Mouse (Mus musculus): Measurements from ENCODE around the gene Tas2r124. TPM values are rescaled to one million over a fixed set of nuclear protein-coding genes. Genes with fewer than 3 reads are reported as not detected.

The Tas2r124 gene
- polyA plus RNA-seq (2015; fragmentation: Nextera tagmentation; extraction: Ambion mirVana), result not detected in 2 replicates

GRCm38 (mm10) chr6:132754430-132754829, at the start of gene Tas2r124:
Tas2r124 (plus strand) TSS chr6:132754730.
- ATAC-seq (replicated peaks; ENCODE audit: low FRiP score), result no peak
- no peak within 1 kb of the TSS for H3K4me3 ChIP-seq (replicated peaks)
- H3K9me3 ChIP-seq (replicated peaks), result no peaks in the 10 kb centered on the region
- H3K4me1 ChIP-seq, result no peaks in the 10 kb centered on the region
- no peak within 1 kb of the TSS for H3K27ac ChIP-seq
- 83% methylated on average over 1 of the region's 1 CpGs for whole genome bisulfite sequencing
- H3K9ac ChIP-seq, result no peak within 1 kb of the TSS
- H3K27me3 ChIP-seq, result no peaks in the 10 kb centered on the region
- no peaks in the 10 kb centered on the region for H3K36me3 ChIP-seq
- no peak within 1 kb of the TSS for H3K4me2 ChIP-seq

GRCm38 (mm10) chr6:132711828-132712227, 42.7 kb upstream of the Tas2r124 start, which contains the start of gene Tas2r122:
Tas2r122 (minus strand) TSS chr6:132711928.
- no peak within 1 kb of the TSS for H3K9ac ChIP-seq
- ATAC-seq (replicated peaks; ENCODE audit: low FRiP score), result no peak
- H3K36me3 ChIP-seq, result no peaks in the 10 kb centered on the region
- no peaks in the 10 kb centered on the region for H3K4me1 ChIP-seq
- WGBS, result 88% methylated on average over 3 of the region's 3 CpGs
- H3K27ac ChIP-seq, result no peak within 1 kb of the TSS
- H3K4me2 ChIP-seq, result no peak within 1 kb of the TSS
- no peak within 1 kb of the TSS for H3K4me3 ChIP-seq (replicated peaks)
- no peaks in the 10 kb centered on the region for H3K27me3 ChIP-seq
- 0 out of 2 replicates have a peak, but pooled peaks cover 2% of the 10 kb centered on the region for H3K9me3 ChIP-seq (replicated peaks)

DNA sequence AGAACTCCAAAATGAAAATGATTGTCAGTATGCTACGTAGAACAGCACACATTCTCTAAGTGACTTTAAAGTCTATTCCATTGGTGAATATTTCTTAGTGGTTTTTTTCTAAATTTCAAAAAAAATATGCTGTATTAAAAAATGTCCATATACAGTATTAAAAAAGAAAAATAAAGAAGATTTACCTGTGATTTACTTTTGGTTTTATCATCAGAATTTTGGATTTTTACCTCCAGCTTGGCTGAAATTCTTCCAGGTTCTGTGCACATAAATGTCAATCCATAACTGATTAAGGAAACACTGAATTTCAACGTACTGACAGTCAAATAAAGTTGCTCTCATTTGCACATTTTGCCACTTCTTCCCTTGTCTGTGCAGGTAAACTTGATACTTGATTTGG, 16.6 kb upstream of the Tas2r124 start, which contains the start of gene Tas2r115:
Gene Tas2r115, minus strand, starts transcription at position 101 of the 400 bp plus-strand sequence.
- no peak within 1 kb of the TSS for H3K4me2 ChIP-seq
- 72% methylated on average over 2 of the region's 2 CpGs for WGBS
- ATAC-seq (replicated peaks; ENCODE audit: low FRiP score), result no peak

DNA sequence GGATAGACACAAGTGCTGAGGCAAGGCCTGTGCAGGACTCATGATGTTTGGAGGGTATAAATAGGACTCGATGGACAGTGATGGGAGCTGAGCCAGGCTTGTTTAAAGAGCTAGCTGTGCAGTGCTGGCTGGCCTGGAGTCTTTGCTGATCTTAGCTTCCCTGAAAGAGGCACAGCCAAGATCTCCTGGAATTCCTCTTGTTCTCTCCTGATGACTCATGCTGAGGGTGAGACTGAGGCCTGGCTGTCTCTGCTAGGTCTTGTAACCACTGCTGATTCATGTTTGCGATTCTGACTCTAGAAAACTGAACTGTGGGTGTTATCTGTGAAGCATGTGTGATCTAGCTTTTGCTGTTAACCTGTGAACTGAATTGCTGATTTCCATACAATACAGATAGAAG, 4.3 kb upstream of the Tas2r124 start:
- H3K36me3 ChIP-seq, result no peaks in the 10 kb centered on the region
- no peak overlapping the region for H3K27ac ChIP-seq
- H3K4me1 ChIP-seq, result no peaks in the 10 kb centered on the region
- 85% methylated on average over 2 of the region's 2 CpGs for WGBS
- no peaks in the 10 kb centered on the region for H3K9me3 ChIP-seq (replicated peaks)
- no peak overlapping the region for H3K9ac ChIP-seq
- no peak overlapping the region for H3K4me2 ChIP-seq
- no peak for ATAC-seq (replicated peaks; ENCODE audit: low FRiP score)
- H3K4me3 ChIP-seq (replicated peaks), result no peak overlapping the region
- H3K27me3 ChIP-seq, result no peaks in the 10 kb centered on the region

More for the DNA sequence above, 16.6 kb upstream of the Tas2r124 start, which contains the start of gene Tas2r115:
- Histone ChIP-seq H3K27me3 (no peaks in the 10 kb centered on the region), H3K27ac (no peak within 1 kb of the TSS), H3K4me1 (no peaks in the 10 kb centered on the region), H3K9me3 (replicated peaks) (no peaks in the 10 kb centered on the region), H3K4me3 (replicated peaks) (no peak within 1 kb of the TSS), H3K9ac (no peak within 1 kb of the TSS), H3K36me3 (no peaks in the 10 kb centered on the region)

DNA sequence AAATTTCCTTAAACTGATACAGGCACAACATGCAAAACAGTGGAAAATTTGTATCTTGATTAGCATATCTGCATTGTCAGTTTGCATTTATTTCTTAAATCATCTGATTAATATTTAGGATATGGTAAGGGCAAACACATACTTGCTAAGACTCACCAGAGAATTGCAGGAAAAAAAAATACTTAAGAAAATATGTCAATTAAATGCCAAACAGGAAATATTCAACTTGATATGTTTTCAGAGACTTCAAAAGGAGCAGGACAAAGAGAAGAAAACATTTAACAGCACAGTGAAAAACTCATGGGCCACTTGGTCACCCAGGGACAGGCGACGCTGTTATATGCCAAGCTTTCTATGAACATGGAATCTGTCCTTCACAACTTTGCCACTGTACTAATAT, 7.3 kb downstream of the Tas2r124 start, which contains the start of gene Tas2r102:
Gene Tas2r102, plus strand, starts transcription at position 301 of the 400 bp plus-strand sequence.
- Histone ChIP-seq H3K9me3 (replicated peaks) (no peaks in the 10 kb centered on the region), H3K4me3 (replicated peaks) (no peak within 1 kb of the TSS), H3K4me2 (no peak within 1 kb of the TSS), H3K27me3 (no peaks in the 10 kb centered on the region), H3K27ac (no peak within 1 kb of the TSS), H3K4me1 (no peaks in the 10 kb centered on the region), H3K36me3 (no peaks in the 10 kb centered on the region), H3K9ac (no peak within 1 kb of the TSS)
- WGBS, result 90% methylated on average over 2 of the region's 2 CpGs
- ATAC-seq (replicated peaks; ENCODE audit: low FRiP score), result no peak

GRCm38 (mm10) chr6:132778062-132778461, 23.5 kb downstream of the Tas2r124 start, which contains the start of gene Tas2r136:
Tas2r136 (minus strand) TSS chr6:132778162.
- Histone ChIP-seq H3K36me3 (no peaks in the 10 kb centered on the region), H3K27me3 (no peaks in the 10 kb centered on the region), H3K9ac (no peak within 1 kb of the TSS), H3K27ac (no peak within 1 kb of the TSS), H3K9me3 (replicated peaks) (no peaks in the 10 kb centered on the region), H3K4me2 (no peak within 1 kb of the TSS), H3K4me1 (no peaks in the 10 kb centered on the region), H3K4me3 (replicated peaks) (no peak within 1 kb of the TSS)
- no peak for ATAC-seq (replicated peaks; ENCODE audit: low FRiP score)

GRCm38 (mm10) chr6:132795393-132795792, 40.9 kb downstream of the Tas2r124 start:
- 0% methylated on average over 1 of the region's 1 CpGs for WGBS
- H3K36me3 ChIP-seq, result no peaks in the 10 kb centered on the region
- H3K9me3 ChIP-seq (replicated peaks), result peaks cover 19% of the 10 kb centered on the region
- ATAC-seq (replicated peaks; ENCODE audit: low FRiP score), result peak; percentile 98
- no peaks in the 10 kb centered on the region for H3K27me3 ChIP-seq
- H3K4me2 ChIP-seq, result no peak overlapping the region
- no peak overlapping the region for H3K4me3 ChIP-seq (replicated peaks)
- H3K27ac ChIP-seq, result 0 out of 2 replicates have a peak overlapping the region, but pooled peaks have one; percentile 54
- H3K4me1 ChIP-seq, result 0 out of 2 replicates have a peak, but pooled peaks cover 3% of the 10 kb centered on the region
- no peak overlapping the region for H3K9ac ChIP-seq

GRCm38 (mm10) chr6:132802518-132802917, 48.0 kb downstream of the Tas2r124 start, which contains the start of gene Tas2r117:
Tas2r117 (plus strand) TSS chr6:132802818.
- no peaks in the 10 kb centered on the region for H3K4me1 ChIP-seq
- H3K27ac ChIP-seq, result no peak within 1 kb of the TSS
- H3K9ac ChIP-seq, result no peak within 1 kb of the TSS
- ATAC-seq (replicated peaks; ENCODE audit: low FRiP score), result no peak
- no peak within 1 kb of the TSS for H3K4me3 ChIP-seq (replicated peaks)
- no peaks in the 10 kb centered on the region for H3K27me3 ChIP-seq
- no peak within 1 kb of the TSS for H3K4me2 ChIP-seq
- H3K36me3 ChIP-seq, result no peaks in the 10 kb centered on the region
- 86% methylated on average over 1 of the region's 1 CpGs for WGBS
- H3K9me3 ChIP-seq (replicated peaks), result no peaks in the 10 kb centered on the region

Other genes with a start within 250 kb of the Tas2r124 start
- gene Prh1, start 184.9 kb upstream of the Tas2r124 start, polyA plus RNA-seq (2015; fragmentation: Nextera tagmentation; extraction: Ambion mirVana), result not detected in 2 replicates
- gene Prp2, start 158.8 kb upstream of the Tas2r124 start, polyA plus RNA-seq (2015; fragmentation: Nextera tagmentation; extraction: Ambion mirVana), result not detected in 2 replicates
- gene A630073D07Rik, start 103.2 kb upstream of the Tas2r124 start, polyA plus RNA-seq (2015; fragmentation: Nextera tagmentation; extraction: Ambion mirVana), result not detected in 2 replicates
- not detected in 2 replicates for gene Tas2r120, start 97.8 kb upstream of the Tas2r124 start, polyA plus RNA-seq (2015; fragmentation: Nextera tagmentation; extraction: Ambion mirVana)
- not detected in 2 replicates for gene Tas2r121, start 53.7 kb upstream of the Tas2r124 start, polyA plus RNA-seq (2015; fragmentation: Nextera tagmentation; extraction: Ambion mirVana)
- not detected in 2 replicates for gene Tas2r122, start 42.8 kb upstream of the Tas2r124 start, polyA plus RNA-seq (2015; fragmentation: Nextera tagmentation; extraction: Ambion mirVana)
- not detected in 2 replicates for gene Tas2r115, start 16.7 kb upstream of the Tas2r124 start, polyA plus RNA-seq (2015; fragmentation: Nextera tagmentation; extraction: Ambion mirVana)
- not detected in 2 replicates for gene Tas2r102, start 7.4 kb downstream of the Tas2r124 start, polyA plus RNA-seq (2015; fragmentation: Nextera tagmentation; extraction: Ambion mirVana)
- not detected in 2 replicates for gene Tas2r136, start 23.4 kb downstream of the Tas2r124 start, polyA plus RNA-seq (2015; fragmentation: Nextera tagmentation; extraction: Ambion mirVana)
- not detected in 2 replicates for gene Tas2r117, start 48.1 kb downstream of the Tas2r124 start, polyA plus RNA-seq (2015; fragmentation: Nextera tagmentation; extraction: Ambion mirVana)
- gene Tas2r123, start 92.4 kb downstream of the Tas2r124 start, polyA plus RNA-seq (2015; fragmentation: Nextera tagmentation; extraction: Ambion mirVana), result not detected in 2 replicates
- gene Tas2r116, start 100.7 kb downstream of the Tas2r124 start, polyA plus RNA-seq (2015; fragmentation: Nextera tagmentation; extraction: Ambion mirVana), result not detected in 2 replicates
- not detected in 2 replicates for gene Tas2r110, start 113.3 kb downstream of the Tas2r124 start, polyA plus RNA-seq (2015; fragmentation: Nextera tagmentation; extraction: Ambion mirVana)
- gene Tas2r113, start 138.3 kb downstream of the Tas2r124 start, polyA plus RNA-seq (2015; fragmentation: Nextera tagmentation; extraction: Ambion mirVana), result not detected in 2 replicates
- not detected in 2 replicates for gene Tas2r125, start 154.9 kb downstream of the Tas2r124 start, polyA plus RNA-seq (2015; fragmentation: Nextera tagmentation; extraction: Ambion mirVana)
- not detected in 2 replicates for gene Tas2r129, start 196.4 kb downstream of the Tas2r124 start, polyA plus RNA-seq (2015; fragmentation: Nextera tagmentation; extraction: Ambion mirVana)
- not detected in 2 replicates for gene Tas2r131, start 203.2 kb downstream of the Tas2r124 start, polyA plus RNA-seq (2015; fragmentation: Nextera tagmentation; extraction: Ambion mirVana)
- not detected in 2 replicates for gene Tas2r109, start 226.2 kb downstream of the Tas2r124 start, polyA plus RNA-seq (2015; fragmentation: Nextera tagmentation; extraction: Ambion mirVana)